ENCODE assay signal across 8 mouse cellular contexts in genomic region chr11:45805312-45805772, GRCm38 (mm10). TPM values are rescaled to one million over a fixed set of nuclear protein-coding genes. Genes with fewer than 3 reads are reported as not detected.
DNase-seq lines count a peak whose midpoint lies in the region; ATAC-seq lines count a peak whose summit lies in the region.

No protein-coding gene starts in this region.

- H3K9ac ChIP-seq in limb, embryonic 15.5 days = no peak overlapping the region

- no peaks in the 10 kb centered on the region for H3K9me3 ChIP-seq in heart, embryonic 10.5 days
- H3K9me3 ChIP-seq in limb, embryonic 15.5 days = no peaks in the 10 kb centered on the region

- H3K4me1 ChIP-seq in heart, embryonic 10.5 days = peaks cover 7% of the 10 kb centered on the region
- no peaks in the 10 kb centered on the region for H3K4me1 ChIP-seq in limb, embryonic 15.5 days

- peak overlapping the region; percentile 52; the same call in 1 of the 2 replicates for H3K27ac ChIP-seq in heart, embryonic 10.5 days
- 0 out of 2 replicates have a peak overlapping the region, but pooled peaks have one; percentile 33 for H3K27ac ChIP-seq in limb, embryonic 15.5 days

- no peaks in the 10 kb centered on the region for H3K27me3 ChIP-seq in heart, embryonic 10.5 days (ENCODE audit: insufficient read depth, poor library complexity, severe bottlenecking)
- no peaks in the 10 kb centered on the region for H3K27me3 ChIP-seq in limb, embryonic 15.5 days

- WGBS in heart, embryonic 10.5 days = 35% methylated on average over 6 of the region's 6 CpGs
- WGBS in limb, embryonic 15.5 days = 76% methylated on average over 6 of the region's 6 CpGs

- H3K36me3 ChIP-seq in heart, embryonic 10.5 days = no peaks in the 10 kb centered on the region
- H3K36me3 ChIP-seq in limb, embryonic 15.5 days = no peaks in the 10 kb centered on the region

- ATAC-seq in limb, embryonic 15.5 days (ENCODE audit: insufficient number of reproducible peaks, low FRiP score, low TSS enrichment, low read depth) = no peak
- ATAC-seq in cerebellum, adult (ENCODE audit: insufficient number of reproducible peaks, low FRiP score, low TSS enrichment) = no peak
- ATAC-seq in CD4-positive, CD25-positive, alpha-beta regulatory T cell, adult 4 months = no peak

- H3K4me3 ChIP-seq in heart, embryonic 10.5 days = no peak overlapping the region
- no peak overlapping the region for H3K4me3 ChIP-seq in limb, embryonic 15.5 days

- H3K4me2 ChIP-seq in limb, embryonic 15.5 days = no peak overlapping the region

- peak; percentile 41 for DNase-seq in ovary, adult 18-20 months (ENCODE audit: low spot score)
- DNase-seq in ovary, postnatal 10 days (ENCODE audit: low spot score) = no peak
- peak; percentile 94 for DNase-seq in heart, embryonic 10.5 days (ENCODE audit: low spot score)
- DNase-seq in urinary bladder, postnatal 14 days (ENCODE audit: low spot score) = peak; percentile 71
- no peak for DNase-seq in right cerebral cortex, adult 18-20 months

RNA-seq across cellular contexts. Expression of gene Clint1, which starts 46.5 kb away (rescaled TPM):
- 69.6 and 80.0 TPM in 2 replicates for polyA plus RNA-seq in heart, embryonic 10.5 days (2016; fragmentation: Nextera tagmentation; extraction: Ambion mirVana)
- polyA plus RNA-seq in limb, embryonic 15.5 days (2015; fragmentation: Nextera tagmentation; extraction: Ambion mirVana) = 72.7 and 84.5 TPM in 2 replicates
- polyA plus RNA-seq in CD4-positive, CD25-positive, alpha-beta regulatory T cell, adult 4 months (2017; shearing (Covaris generic)) = 10 to 100 TPM; 29.1 to 44.1 TPM

Comparison
In these comparisons a context has a peak if more than half of its experiments do, and no peak if none do; other contexts are left out.
1. DNase-seq: peak in ovary, adult 18-20 months (single experiment), heart, embryonic 10.5 days (single experiment) and urinary bladder, postnatal 14 days (single experiment); none in ovary, postnatal 10 days (single experiment) and right cerebral cortex, adult 18-20 months (single experiment).